Mouse (Mus musculus): ENCODE measurements around the gene Fbxl16. TPM values are rescaled to one million over a fixed set of nuclear protein-coding genes. Genes with fewer than 3 reads are reported as not detected.

Fbxl16 gene
- polyA plus RNA-seq, 1 experiment from 2014 or later = 13.2 TPM

DNA sequence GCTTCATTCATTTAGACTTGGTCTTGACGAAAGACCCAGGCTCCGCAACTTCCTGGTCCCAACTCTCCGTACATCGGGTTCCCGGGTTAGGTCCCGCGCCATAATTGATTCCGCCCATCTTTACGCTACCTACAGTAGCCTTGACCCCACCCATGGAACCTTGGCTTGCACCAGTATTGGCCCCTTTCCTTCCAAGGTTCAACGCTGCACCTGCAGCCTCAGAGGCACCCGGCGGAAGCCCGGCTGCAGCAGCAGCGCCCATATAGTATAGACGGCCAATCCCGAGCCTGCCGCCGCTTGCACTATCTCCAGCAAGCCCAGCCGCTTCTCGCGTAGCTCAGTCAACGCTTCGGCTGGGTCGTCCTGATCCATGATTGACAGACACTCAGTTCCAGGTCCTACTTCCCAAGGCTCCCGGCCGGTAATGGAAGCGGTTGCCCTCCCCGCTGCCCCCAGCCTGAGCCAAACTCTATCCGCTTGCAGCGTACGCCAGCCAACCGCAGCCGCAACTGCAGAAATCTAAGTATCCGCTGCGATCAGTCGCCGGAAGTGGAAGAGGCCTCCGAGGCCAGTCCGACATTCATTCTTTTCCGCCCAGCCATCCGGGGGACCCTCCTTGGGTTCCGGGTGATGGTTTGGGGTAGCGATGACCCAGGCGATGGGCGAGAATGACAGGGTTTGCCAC lies 16.9 kb upstream of the Fbxl16 start:
- no peaks in the 10 kb centered on the region for H3K9me3 ChIP-seq (ENCODE audit: control insufficient read depth, low read length)
- H3K36me3 ChIP-seq (ENCODE audit: control insufficient read depth, insufficient read depth, low read length) = 0 out of 2 replicates have a peak, but pooled peaks cover 2% of the 10 kb centered on the region
- DNase-seq (ENCODE audit: low spot score) (peak; percentile 88), ATAC-seq (ENCODE audit: insufficient read depth, low FRiP score, low TSS enrichment) (peak; percentile 29; the same call in 1 of the 2 replicates)
- WGBS = under 1% methylated on average over 45 of the region's 45 CpGs
- H3K9ac ChIP-seq (ENCODE audit: low read length) = peak overlapping the region; percentile 75
- peak overlapping the region; percentile 88 for H3K27ac ChIP-seq (ENCODE audit: low read depth, low read length)
- peaks cover 40% of the 10 kb centered on the region for H3K4me1 ChIP-seq (ENCODE audit: control insufficient read depth, insufficient read depth, low read length)
- peak overlapping the region; percentile 56 for H3K4me3 ChIP-seq (ENCODE audit: low read depth, low read length)
- H3K27me3 ChIP-seq (ENCODE audit: control insufficient read depth, insufficient read depth, low read length) = no peaks in the 10 kb centered on the region
- peak overlapping the region; percentile 96 for H3K4me2 ChIP-seq (ENCODE audit: low read depth)

DNA sequence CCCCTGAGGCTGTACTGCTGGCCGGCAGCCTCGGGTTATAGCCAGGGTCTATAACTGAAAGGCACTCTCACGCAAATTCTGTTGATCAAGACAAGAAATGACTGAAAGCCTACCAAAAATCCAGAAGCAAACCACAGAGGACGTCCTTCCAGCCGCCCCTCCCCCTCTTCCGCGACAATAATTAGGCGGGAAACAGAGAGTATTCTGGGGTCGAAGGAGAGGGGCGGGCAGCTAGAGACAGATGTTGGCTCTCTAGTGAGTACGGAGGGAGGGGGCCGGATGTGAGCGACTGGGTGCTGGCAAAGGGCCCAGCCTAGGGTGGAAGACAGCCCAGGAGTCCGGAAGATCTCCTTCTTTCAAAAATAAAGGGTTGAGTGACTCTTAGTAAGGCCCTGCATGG lies 16.3 kb upstream of the Fbxl16 start, which contains the start of gene Fam173a:
Gene Fam173a, minus strand, starts transcription at position 287 of the 400 bp plus-strand sequence.
- peak within 1 kb of the TSS; percentile 88 for H3K27ac ChIP-seq (ENCODE audit: low read depth, low read length)
- peak within 1 kb of the TSS; percentile 83 for H3K4me3 ChIP-seq (ENCODE audit: low read depth, low read length)
- H3K9ac ChIP-seq (ENCODE audit: low read length) = peak within 1 kb of the TSS; percentile 84
- no peaks in the 10 kb centered on the region for H3K9me3 ChIP-seq (ENCODE audit: control insufficient read depth, low read length)
- 0 out of 2 replicates have a peak, but pooled peaks cover 2% of the 10 kb centered on the region for H3K36me3 ChIP-seq (ENCODE audit: control insufficient read depth, insufficient read depth, low read length)
- peaks cover 44% of the 10 kb centered on the region for H3K4me1 ChIP-seq (ENCODE audit: control insufficient read depth, insufficient read depth, low read length)
- H3K4me2 ChIP-seq (ENCODE audit: low read depth) = peak within 1 kb of the TSS; percentile 96
- DNase-seq (ENCODE audit: low spot score) (peak; percentile 72), ATAC-seq (ENCODE audit: insufficient read depth, low FRiP score, low TSS enrichment) (no peak)
- H3K27me3 ChIP-seq (ENCODE audit: control insufficient read depth, insufficient read depth, low read length) = no peaks in the 10 kb centered on the region
- under 1% methylated on average over 13 of the region's 14 CpGs for WGBS

DNA sequence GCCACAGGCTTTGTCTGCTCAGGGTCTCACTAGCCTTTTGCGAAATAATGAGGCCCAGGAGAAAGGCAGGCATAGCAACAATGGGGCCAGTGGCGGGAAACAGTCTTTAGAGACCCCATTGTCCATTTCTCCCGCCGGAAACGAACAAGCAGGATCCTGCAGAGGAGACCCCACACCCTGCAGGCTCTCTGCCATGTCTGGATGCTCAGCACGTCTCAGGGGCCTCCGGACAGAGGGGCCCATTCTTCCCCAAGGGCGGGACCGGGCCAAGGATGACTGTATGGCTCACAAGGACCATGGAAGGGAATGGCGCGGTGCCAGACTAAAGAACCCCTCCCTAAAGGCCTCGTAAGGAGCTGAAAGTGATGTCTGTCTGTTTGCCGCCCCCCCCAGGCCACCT lies 14.7 kb upstream of the Fbxl16 start:
- no peaks in the 10 kb centered on the region for H3K9me3 ChIP-seq (ENCODE audit: control insufficient read depth, low read length)
- 0 out of 2 replicates have a peak, but pooled peaks cover 2% of the 10 kb centered on the region for H3K36me3 ChIP-seq (ENCODE audit: control insufficient read depth, insufficient read depth, low read length)
- peaks cover 45% of the 10 kb centered on the region for H3K4me1 ChIP-seq (ENCODE audit: control insufficient read depth, insufficient read depth, low read length)
- H3K4me2 ChIP-seq (ENCODE audit: low read depth) = peak overlapping the region; percentile 96
- H3K9ac ChIP-seq (ENCODE audit: low read length) = peak overlapping the region; percentile 84
- no peaks in the 10 kb centered on the region for H3K27me3 ChIP-seq (ENCODE audit: control insufficient read depth, insufficient read depth, low read length)
- peak; percentile 68 for DNase-seq (ENCODE audit: low spot score)
- peak overlapping the region; percentile 83 for H3K4me3 ChIP-seq (ENCODE audit: low read depth, low read length)
- WGBS = 46% methylated on average over 13 of the region's 13 CpGs
- H3K27ac ChIP-seq (ENCODE audit: low read depth, low read length) = peak overlapping the region; percentile 88
- ATAC-seq (ENCODE audit: insufficient read depth, low FRiP score, low TSS enrichment) = peak; percentile 60

DNA sequence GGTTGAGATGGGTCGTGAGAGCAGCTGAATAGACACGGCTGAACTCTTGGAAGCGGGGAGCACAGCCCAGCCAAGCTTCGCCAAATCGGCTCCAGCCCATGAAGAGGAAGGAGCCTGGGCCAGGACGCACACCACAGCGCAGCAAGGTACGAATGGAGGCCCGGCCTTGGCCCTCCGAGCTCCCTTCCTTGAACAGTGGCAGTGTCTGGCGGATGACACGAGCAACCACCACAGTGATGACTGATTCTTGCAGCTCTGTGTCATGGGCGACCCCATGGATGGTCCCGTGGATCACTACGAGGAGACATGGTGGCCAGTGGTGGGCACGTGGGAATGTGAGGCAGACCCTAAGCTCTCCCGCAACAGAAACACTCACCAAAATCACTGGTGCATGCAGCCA lies 13.9 kb upstream of the Fbxl16 start:
- DNase-seq (ENCODE audit: low spot score) (no peak), ATAC-seq (ENCODE audit: insufficient read depth, low FRiP score, low TSS enrichment) (no peak)
- H3K4me3 ChIP-seq (ENCODE audit: low read depth, low read length) = peak overlapping the region; percentile 83
- peaks cover 45% of the 10 kb centered on the region for H3K4me1 ChIP-seq (ENCODE audit: control insufficient read depth, insufficient read depth, low read length)
- H3K27me3 ChIP-seq (ENCODE audit: control insufficient read depth, insufficient read depth, low read length) = no peaks in the 10 kb centered on the region
- peak overlapping the region; percentile 88 for H3K27ac ChIP-seq (ENCODE audit: low read depth, low read length)
- peak overlapping the region; percentile 84 for H3K9ac ChIP-seq (ENCODE audit: low read length)
- H3K9me3 ChIP-seq (ENCODE audit: control insufficient read depth, low read length) = no peaks in the 10 kb centered on the region
- peak overlapping the region; percentile 96 for H3K4me2 ChIP-seq (ENCODE audit: low read depth)
- WGBS = 61% methylated on average over 17 of the region's 17 CpGs
- 0 out of 2 replicates have a peak, but pooled peaks cover 2% of the 10 kb centered on the region for H3K36me3 ChIP-seq (ENCODE audit: control insufficient read depth, insufficient read depth, low read length)

DNA sequence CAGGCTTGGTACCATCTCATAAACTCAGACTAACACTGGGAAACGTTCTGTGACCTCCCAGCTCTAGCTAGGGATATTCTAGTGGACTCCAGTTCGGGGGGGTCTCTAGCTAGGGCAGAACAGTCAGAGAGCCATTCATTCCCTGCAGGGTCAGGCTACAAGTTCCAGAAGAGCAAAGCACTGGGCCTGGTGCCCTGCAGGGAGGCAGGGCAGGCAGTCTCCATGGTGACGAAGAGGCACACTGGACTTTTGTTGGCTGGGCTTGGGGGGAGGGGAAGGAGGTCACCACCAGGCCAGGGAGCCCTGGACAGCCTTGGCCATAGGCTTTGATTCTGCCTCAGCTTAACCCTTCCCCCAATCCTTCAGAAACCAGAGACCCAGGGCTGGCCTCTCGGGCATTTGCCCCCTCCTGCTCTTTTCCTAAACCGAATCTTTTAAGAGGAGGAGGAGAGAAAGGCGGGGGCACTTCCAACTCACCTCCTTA lies 13.2 kb upstream of the Fbxl16 start, which contains the start of gene AC134908.4:
Gene AC134908.4, minus strand, starts transcription at position 51 of the 484 bp plus-strand sequence.
- Histone ChIP-seq H3K4me2 (ENCODE audit: low read depth) (peak within 1 kb of the TSS; percentile 96), H3K9me3 (ENCODE audit: control insufficient read depth, low read length) (no peaks in the 10 kb centered on the region), H3K36me3 (ENCODE audit: control insufficient read depth, insufficient read depth, low read length) (0 out of 2 replicates have a peak, but pooled peaks cover 2% of the 10 kb centered on the region), H3K9ac (ENCODE audit: low read length) (peak within 1 kb of the TSS; percentile 84), H3K4me1 (ENCODE audit: control insufficient read depth, insufficient read depth, low read length) (peaks cover 45% of the 10 kb centered on the region), H3K27ac (ENCODE audit: low read depth, low read length) (peak within 1 kb of the TSS; percentile 88), H3K4me3 (ENCODE audit: low read depth, low read length) (peak within 1 kb of the TSS; percentile 83), H3K27me3 (ENCODE audit: control insufficient read depth, insufficient read depth, low read length) (no peaks in the 10 kb centered on the region)
- 0% methylated on average over 6 of the region's 6 CpGs for WGBS
- peak; percentile 79 for DNase-seq (ENCODE audit: low spot score)
- ATAC-seq (ENCODE audit: insufficient read depth, low FRiP score, low TSS enrichment) = 0 out of 2 replicates have a peak, but pooled peaks have one; percentile 35

DNA sequence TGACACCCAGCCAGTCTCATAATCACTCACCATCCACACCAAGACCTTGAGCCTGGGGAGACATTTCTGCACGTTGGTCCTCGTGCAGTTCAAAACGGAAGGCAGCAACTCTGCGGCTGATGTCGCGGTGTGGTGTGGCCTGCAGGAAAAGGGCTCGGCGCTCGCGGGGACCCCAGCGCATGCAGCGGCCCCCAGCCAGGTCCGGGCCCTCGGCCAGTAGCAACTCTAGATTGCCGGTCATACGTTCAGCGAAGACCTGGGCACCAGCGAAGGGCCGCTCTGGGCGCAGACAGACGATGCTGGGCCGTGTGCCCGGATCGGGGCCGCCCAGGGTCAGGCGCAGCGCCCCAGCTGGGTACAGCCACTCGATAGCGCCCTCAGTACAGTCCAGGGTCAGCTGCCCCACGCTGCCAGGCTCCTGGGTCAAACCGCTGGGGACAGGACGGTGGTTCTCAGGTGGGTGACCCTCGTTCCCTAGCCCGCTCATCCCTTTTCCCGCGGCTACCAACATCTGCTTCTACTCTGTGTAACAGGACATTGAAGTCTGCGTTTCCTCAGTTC lies 12.6 kb upstream of the Fbxl16 start:
- peaks cover 43% of the 10 kb centered on the region for H3K4me1 ChIP-seq (ENCODE audit: control insufficient read depth, insufficient read depth, low read length)
- H3K4me3 ChIP-seq (ENCODE audit: low read depth, low read length) = peak overlapping the region; percentile 83
- H3K36me3 ChIP-seq (ENCODE audit: control insufficient read depth, insufficient read depth, low read length) = 0 out of 2 replicates have a peak, but pooled peaks cover 2% of the 10 kb centered on the region
- under 1% methylated on average over 37 of the region's 37 CpGs for WGBS
- peak overlapping the region; percentile 88 for H3K27ac ChIP-seq (ENCODE audit: low read depth, low read length)
- no peaks in the 10 kb centered on the region for H3K9me3 ChIP-seq (ENCODE audit: control insufficient read depth, low read length)
- H3K27me3 ChIP-seq (ENCODE audit: control insufficient read depth, insufficient read depth, low read length) = no peaks in the 10 kb centered on the region
- peak overlapping the region; percentile 96 for H3K4me2 ChIP-seq (ENCODE audit: low read depth)
- no peak for DNase-seq (ENCODE audit: low spot score)
- ATAC-seq (ENCODE audit: insufficient read depth, low FRiP score, low TSS enrichment) = no peak
- peak overlapping the region; percentile 84 for H3K9ac ChIP-seq (ENCODE audit: low read length)

DNA sequence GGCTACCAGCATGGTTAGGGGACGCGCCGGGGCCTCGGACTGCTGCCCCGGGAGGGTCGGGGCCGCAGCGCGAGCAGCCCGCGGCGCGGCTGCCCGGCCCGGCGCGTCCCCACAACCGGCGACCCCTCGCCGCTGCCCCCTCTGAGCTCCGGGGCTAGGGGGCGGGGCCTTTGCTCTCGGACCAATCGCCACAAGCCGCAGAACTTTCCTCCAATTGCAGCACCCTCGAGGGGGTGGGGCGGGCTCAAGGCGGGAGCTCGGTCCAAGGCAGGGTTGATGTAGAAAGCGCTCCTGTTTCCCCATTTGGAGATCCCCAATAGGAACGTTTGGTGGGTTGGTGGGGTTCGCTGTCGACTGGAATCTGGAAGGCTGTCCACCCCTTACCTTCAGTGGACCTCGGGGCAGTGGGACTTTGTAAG lies 11.9 kb upstream of the Fbxl16 start, which contains the start of gene Metrn:
Gene Metrn, minus strand, starts transcription at position 186 of the 419 bp plus-strand sequence.
- ATAC-seq (ENCODE audit: insufficient read depth, low FRiP score, low TSS enrichment) (peak; percentile 64), DNase-seq (ENCODE audit: low spot score) (peak; percentile 92)
- H3K9me3 ChIP-seq (ENCODE audit: control insufficient read depth, low read length) = no peaks in the 10 kb centered on the region
- H3K36me3 ChIP-seq (ENCODE audit: control insufficient read depth, insufficient read depth, low read length) = 0 out of 2 replicates have a peak, but pooled peaks cover 2% of the 10 kb centered on the region
- H3K4me2 ChIP-seq (ENCODE audit: low read depth) = peak within 1 kb of the TSS; percentile 96
- peak within 1 kb of the TSS; percentile 84 for H3K9ac ChIP-seq (ENCODE audit: low read length)
- peak within 1 kb of the TSS; percentile 88 for H3K27ac ChIP-seq (ENCODE audit: low read depth, low read length)
- H3K27me3 ChIP-seq (ENCODE audit: control insufficient read depth, insufficient read depth, low read length) = no peaks in the 10 kb centered on the region
- under 1% methylated on average over 34 of the region's 35 CpGs for WGBS
- H3K4me3 ChIP-seq (ENCODE audit: low read depth, low read length) = peak within 1 kb of the TSS; percentile 83
- H3K4me1 ChIP-seq (ENCODE audit: control insufficient read depth, insufficient read depth, low read length) = peaks cover 41% of the 10 kb centered on the region

DNA sequence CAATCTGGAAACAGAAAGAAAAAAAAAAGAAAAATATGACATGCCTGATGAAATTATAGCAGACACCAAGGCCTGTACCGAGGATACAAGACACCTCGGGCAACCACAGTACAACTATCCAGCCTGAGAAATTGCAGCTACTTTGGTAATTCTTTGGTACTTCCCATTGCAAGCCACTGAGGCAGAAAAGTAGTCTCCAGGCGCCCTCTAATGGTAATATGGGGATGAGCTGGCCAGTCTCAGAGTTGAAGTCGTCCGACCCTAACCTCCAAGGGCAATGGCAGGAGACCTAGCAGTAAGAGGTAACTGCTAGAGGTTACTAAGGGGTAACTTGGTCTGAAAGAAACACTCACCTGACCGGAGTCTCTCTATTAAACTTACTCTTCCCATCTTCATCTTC lies 7.9 kb upstream of the Fbxl16 start:
- Histone ChIP-seq H3K4me1 (ENCODE audit: control insufficient read depth, insufficient read depth, low read length) (peaks cover 19% of the 10 kb centered on the region), H3K9ac (ENCODE audit: low read length) (no peak overlapping the region), H3K4me2 (ENCODE audit: low read depth) (no peak overlapping the region), H3K36me3 (ENCODE audit: control insufficient read depth, insufficient read depth, low read length) (no peaks in the 10 kb centered on the region), H3K9me3 (ENCODE audit: control insufficient read depth, low read length) (no peaks in the 10 kb centered on the region), H3K27ac (ENCODE audit: low read depth, low read length) (no peak overlapping the region), H3K4me3 (ENCODE audit: low read depth, low read length) (no peak overlapping the region), H3K27me3 (ENCODE audit: control insufficient read depth, insufficient read depth, low read length) (no peaks in the 10 kb centered on the region)
- 8% methylated on average over 6 of the region's 6 CpGs for WGBS
- DNase-seq (ENCODE audit: low spot score) (peak; percentile 74), ATAC-seq (ENCODE audit: insufficient read depth, low FRiP score, low TSS enrichment) (no peak)
